Comparison of ENCODE assay signal across 8 mouse cellular contexts in genomic region chr8:70352000-70352384, GRCm38 (mm10). TPM values are rescaled to one million over a fixed set of nuclear protein-coding genes. Genes with fewer than 3 reads are reported as not detected.
DNase-seq lines count a peak whose midpoint lies in the region; ATAC-seq lines count a peak whose summit lies in the region.
"Had no signal": no experiment of that assay in that cellular context is flagged by ENCODE, and none has a peak within 500 bp of the region (broad histone marks: within the 10 kb centered on the region; RNA-seq: fewer than 3 reads in every experiment).

No protein-coding gene starts in this region.

- no peak for ATAC-seq in lung, embryonic 16.5 days (ENCODE audit: low read depth)
- no peak for ATAC-seq in limb, embryonic 12.5 days (ENCODE audit: insufficient number of reproducible peaks, insufficient read depth, low FRiP score, low TSS enrichment, low read depth)
- ATAC-seq in stomach, embryonic 14.5 days (ENCODE audit: insufficient number of reproducible peaks, insufficient read depth, low FRiP score, low read depth): no peak

- WGBS in lung, embryonic 16.5 days: 8% methylated on average over 3 of the region's 3 CpGs
- 23% methylated on average over 3 of the region's 3 CpGs for WGBS in forebrain, embryonic 10.5 days
- 24% methylated on average over 3 of the region's 3 CpGs for WGBS in limb, embryonic 12.5 days
- 13% methylated on average over 3 of the region's 3 CpGs for WGBS in stomach, embryonic 14.5 days

- H3K4me3 ChIP-seq in lung, embryonic 16.5 days (ENCODE audit: low read length): peak overlapping the region; percentile 99
- H3K4me3 ChIP-seq in forebrain, embryonic 10.5 days: peak overlapping the region; percentile 97
- H3K4me3 ChIP-seq in limb, embryonic 12.5 days (replicated peaks): peak overlapping the region; percentile 100
- peak overlapping the region; percentile 95 for H3K4me3 ChIP-seq in stomach, embryonic 14.5 days (ENCODE audit: low read depth, low read length)

- H3K36me3 ChIP-seq in lung, embryonic 16.5 days (ENCODE audit: control insufficient read depth, insufficient read depth, low read length): no peaks in the 10 kb centered on the region
- H3K36me3 ChIP-seq in forebrain, embryonic 10.5 days (replicated peaks): peaks cover 43% of the 10 kb centered on the region
- H3K36me3 ChIP-seq in limb, embryonic 12.5 days: peaks cover 35% of the 10 kb centered on the region
- H3K36me3 ChIP-seq in stomach, embryonic 14.5 days (ENCODE audit: control insufficient read depth, insufficient read depth, low read length): peaks cover 6% of the 10 kb centered on the region; the same call in 1 of the 2 replicates

- peak overlapping the region; percentile 99 for H3K9ac ChIP-seq in lung, embryonic 16.5 days (ENCODE audit: low read length)
- H3K9ac ChIP-seq in limb, embryonic 12.5 days (replicated peaks): peak overlapping the region; percentile 99
- H3K9ac ChIP-seq in stomach, embryonic 14.5 days (replicated peaks; ENCODE audit: low read depth, low read length): peak overlapping the region; percentile 81

- H3K9me3 ChIP-seq in lung, embryonic 16.5 days (ENCODE audit: control insufficient read depth, low read length): no peaks in the 10 kb centered on the region
- no peaks in the 10 kb centered on the region for H3K9me3 ChIP-seq in forebrain, embryonic 10.5 days
- no peaks in the 10 kb centered on the region for H3K9me3 ChIP-seq in limb, embryonic 12.5 days
- H3K9me3 ChIP-seq in stomach, embryonic 14.5 days (ENCODE audit: control insufficient read depth, low read depth, low read length): no peaks in the 10 kb centered on the region

- H3K27ac ChIP-seq in lung, embryonic 16.5 days (ENCODE audit: low read length): no peak overlapping the region
- H3K27ac ChIP-seq in forebrain, embryonic 10.5 days: peak overlapping the region; percentile 96
- peak overlapping the region; percentile 42; the same call in 1 of the 2 replicates for H3K27ac ChIP-seq in limb, embryonic 12.5 days
- H3K27ac ChIP-seq in stomach, embryonic 14.5 days (ENCODE audit: low read length): 0 out of 2 replicates have a peak overlapping the region, but pooled peaks have one; percentile 15

- no peaks in the 10 kb centered on the region for H3K27me3 ChIP-seq in lung, embryonic 16.5 days (ENCODE audit: control insufficient read depth, insufficient read depth, low read depth, low read length)
- no peaks in the 10 kb centered on the region for H3K27me3 ChIP-seq in forebrain, embryonic 10.5 days (ENCODE audit: poor library complexity, severe bottlenecking)
- no peaks in the 10 kb centered on the region for H3K27me3 ChIP-seq in limb, embryonic 12.5 days
- no peaks in the 10 kb centered on the region for H3K27me3 ChIP-seq in stomach, embryonic 14.5 days (ENCODE audit: control insufficient read depth, insufficient read depth, low read length)

- H3K4me1 ChIP-seq in lung, embryonic 16.5 days (replicated peaks; ENCODE audit: control insufficient read depth, insufficient read depth, low read length): peaks cover 30% of the 10 kb centered on the region
- H3K4me1 ChIP-seq in forebrain, embryonic 10.5 days: peaks cover 61% of the 10 kb centered on the region
- peaks cover 51% of the 10 kb centered on the region for H3K4me1 ChIP-seq in limb, embryonic 12.5 days (replicated peaks)
- H3K4me1 ChIP-seq in stomach, embryonic 14.5 days (ENCODE audit: control insufficient read depth, insufficient read depth, low read length): peaks cover 27% of the 10 kb centered on the region

- no peak for DNase-seq in lung, postnatal 14 days
- no peak for DNase-seq in forebrain, embryonic 10.5 days (ENCODE audit: extremely low spot score, low spot score)
- no peak for DNase-seq in testis, postnatal 10 days (ENCODE audit: low spot score)
- DNase-seq in urinary bladder, adult 2 months (ENCODE audit: low spot score): no peak
- DNase-seq: kidney, postnatal 25 days had no signal

- peak overlapping the region; percentile 76 for H3K4me2 ChIP-seq in lung, embryonic 16.5 days (ENCODE audit: low read depth, low read length)
- H3K4me2 ChIP-seq in limb, embryonic 12.5 days: peak overlapping the region; percentile 100
- peak overlapping the region; percentile 100 for H3K4me2 ChIP-seq in stomach, embryonic 14.5 days (replicated peaks; ENCODE audit: low read depth, low read length)

RNA-seq across cellular contexts. Expression of gene Upf1, which starts 1.1 kb away (rescaled TPM):
- polyA plus RNA-seq in lung, embryonic 16.5 days (2015; fragmentation: Nextera tagmentation; extraction: Ambion mirVana): 8.7 and 10.5 TPM in 2 replicates
- polyA plus RNA-seq in forebrain, embryonic 10.5 days (2016; fragmentation: Nextera tagmentation; extraction: Ambion mirVana): 14.5 and 16.3 TPM in 2 replicates
- 32.5 and 34.3 TPM in 2 replicates for polyA plus RNA-seq in limb, embryonic 12.5 days (2016; fragmentation: Nextera tagmentation; extraction: Ambion mirVana)
- polyA plus RNA-seq in stomach, embryonic 14.5 days (2014; fragmentation: Nextera tagmentation; extraction: Ambion mirVana): 17.0 and 17.1 TPM in 2 replicates
- polyA plus RNA-seq in urinary bladder, adult 2 months (2012; rRNA removed): 16.4 and 30.5 TPM in 2 replicates

RNA-seq across cellular contexts. Expression of gene Comp, which starts 21.4 kb away (rescaled TPM):
- polyA plus RNA-seq in lung, embryonic 16.5 days (2015; fragmentation: Nextera tagmentation; extraction: Ambion mirVana): 0.68 and 0.75 TPM in 2 replicates
- 0.19 and 0.38 TPM in 2 replicates for polyA plus RNA-seq in forebrain, embryonic 10.5 days (2016; fragmentation: Nextera tagmentation; extraction: Ambion mirVana)
- 2.8 and 5.8 TPM in 2 replicates for polyA plus RNA-seq in limb, embryonic 12.5 days (2016; fragmentation: Nextera tagmentation; extraction: Ambion mirVana)
- 0.38 TPM in 1 of 2 replicates, not detected in the other for polyA plus RNA-seq in stomach, embryonic 14.5 days (2014; fragmentation: Nextera tagmentation; extraction: Ambion mirVana)
- 0.22 and 0.23 TPM in 2 replicates for polyA plus RNA-seq in urinary bladder, adult 2 months (2012; rRNA removed)

RNA-seq across cellular contexts. Expression of gene Gdf1, which starts 22.4 kb away (rescaled TPM):
- polyA plus RNA-seq in lung, embryonic 16.5 days (2015; fragmentation: Nextera tagmentation; extraction: Ambion mirVana): 0.40 and 1.4 TPM in 2 replicates
- 3.7 and 4.6 TPM in 2 replicates for polyA plus RNA-seq in forebrain, embryonic 10.5 days (2016; fragmentation: Nextera tagmentation; extraction: Ambion mirVana)
- polyA plus RNA-seq in limb, embryonic 12.5 days (2016; fragmentation: Nextera tagmentation; extraction: Ambion mirVana): 3.7 and 4.2 TPM in 2 replicates
- 0.35 and 1.6 TPM in 2 replicates for polyA plus RNA-seq in stomach, embryonic 14.5 days (2014; fragmentation: Nextera tagmentation; extraction: Ambion mirVana)
- 0.74 and 1.3 TPM in 2 replicates for polyA plus RNA-seq in urinary bladder, adult 2 months (2012; rRNA removed)

RNA-seq across cellular contexts. Expression of gene Cers1, which starts 36.4 kb away (rescaled TPM):
- 2.4 and 3.0 TPM in 2 replicates for polyA plus RNA-seq in lung, embryonic 16.5 days (2015; fragmentation: Nextera tagmentation; extraction: Ambion mirVana)
- 4.1 and 4.5 TPM in 2 replicates for polyA plus RNA-seq in forebrain, embryonic 10.5 days (2016; fragmentation: Nextera tagmentation; extraction: Ambion mirVana)
- 7.9 and 8.8 TPM in 2 replicates for polyA plus RNA-seq in limb, embryonic 12.5 days (2016; fragmentation: Nextera tagmentation; extraction: Ambion mirVana)
- 5.4 and 5.7 TPM in 2 replicates for polyA plus RNA-seq in stomach, embryonic 14.5 days (2014; fragmentation: Nextera tagmentation; extraction: Ambion mirVana)
- polyA plus RNA-seq in urinary bladder, adult 2 months (2012; rRNA removed): 1.3 and 2.1 TPM in 2 replicates

RNA-seq across cellular contexts. Expression of gene Cope, which starts 49.7 kb away (rescaled TPM):
- polyA plus RNA-seq in lung, embryonic 16.5 days (2015; fragmentation: Nextera tagmentation; extraction: Ambion mirVana): 325 and 349 TPM in 2 replicates
- polyA plus RNA-seq in forebrain, embryonic 10.5 days (2016; fragmentation: Nextera tagmentation; extraction: Ambion mirVana): 286 and 300 TPM in 2 replicates
- 269 and 288 TPM in 2 replicates for polyA plus RNA-seq in limb, embryonic 12.5 days (2016; fragmentation: Nextera tagmentation; extraction: Ambion mirVana)
- polyA plus RNA-seq in stomach, embryonic 14.5 days (2014; fragmentation: Nextera tagmentation; extraction: Ambion mirVana): 320 and 341 TPM in 2 replicates
- polyA plus RNA-seq in urinary bladder, adult 2 months (2012; rRNA removed): 211 and 264 TPM in 2 replicates
